Mouse (Mus musculus): ENCODE results near the gene Podn. TPM values are rescaled to one million over a fixed set of nuclear protein-coding genes. Genes with fewer than 3 reads are reported as not detected.

The Podn gene
- total and polyA plus RNA-seq, 3 experiments: 0.04 TPM; not detected in 2

DNA sequence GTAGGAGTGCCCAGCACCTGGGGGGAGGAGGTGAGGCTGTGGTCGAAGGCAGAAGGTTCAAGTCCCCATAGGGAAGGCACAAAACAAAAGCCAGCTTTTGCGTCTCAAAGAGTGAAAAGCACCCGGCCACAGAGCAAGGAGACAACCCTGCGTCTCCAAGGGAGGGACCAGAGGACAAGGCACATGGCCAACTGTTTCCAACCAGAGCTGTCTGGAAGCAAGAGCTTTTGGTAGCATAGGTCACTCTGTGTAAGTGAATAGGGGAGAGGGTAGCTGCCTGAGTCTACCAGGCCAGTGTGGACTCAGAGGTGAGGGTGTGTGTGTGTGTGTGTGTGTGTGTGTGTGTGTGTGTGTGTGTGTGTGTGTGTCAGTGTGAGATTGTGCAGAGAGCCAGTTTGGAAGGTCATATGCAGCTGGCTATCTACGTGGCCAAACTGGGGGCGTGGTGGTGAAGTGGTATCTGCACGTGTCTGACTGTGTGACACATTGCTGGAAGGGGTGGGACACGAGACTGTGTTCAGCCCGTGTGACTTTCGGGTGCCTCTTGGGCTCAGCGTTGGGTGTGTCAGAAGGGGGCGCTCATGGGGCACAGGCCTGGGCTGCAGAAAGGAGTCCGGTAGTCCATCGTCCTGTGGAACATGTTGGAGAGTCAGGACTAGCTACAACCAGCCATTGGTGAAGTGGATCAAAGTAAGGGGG, 81.0 kb downstream of the Podn start:
- peak; percentile 35 for DNase-seq (ENCODE audit: low read depth, low spot score)
- no peaks in the 10 kb centered on the region for H3K79me2 ChIP-seq (ENCODE audit: control insufficient read depth, insufficient read depth, low read length, poor library complexity)
- no peaks in the 10 kb centered on the region; a peak in 1 of 4 replicates for H3K27me3 ChIP-seq (ENCODE audit: control insufficient read depth in 1 of 2, insufficient read depth in 2 of 2, low read length in 2 of 2)
- H3K4me3 ChIP-seq (ENCODE audit: control insufficient read depth in 1 of 2, insufficient read depth in 1 of 2, low read depth in 2 of 2, low read length in 2 of 2): no peak overlapping the region
- H3K36me3 ChIP-seq (ENCODE audit: control insufficient read depth in 1 of 2, insufficient read depth in 2 of 2, low read length in 2 of 2): no peaks in the 10 kb centered on the region
- H3K27ac ChIP-seq (ENCODE audit: control insufficient read depth, low read depth, low read length): no peak overlapping the region
- no peak for TF ChIP-seq MAX (IDR thresholded peaks at IDR 0.05; ENCODE audit: low read length)
- TF ChIP-seq RAD21 (IDR thresholded peaks at IDR 0.05; ENCODE audit: low read depth, low read length): peak; percentile 37
- 0 out of 2 replicates have a peak, but pooled peaks have one; percentile 31 for TF ChIP-seq MXI1 (IDR thresholded peaks at IDR 0.05; ENCODE audit: low read depth, low read length)
- TF ChIP-seq ELF1 (IDR thresholded peaks at IDR 0.05; ENCODE audit: low read depth, low read length): no peak
- TF ChIP-seq ZNF384 (IDR thresholded peaks at IDR 0.05; ENCODE audit: low read depth, low read length): no peak
- TF ChIP-seq ZC3H11A (IDR thresholded peaks at IDR 0.05; ENCODE audit: low read depth, low read length): peak; percentile 36
- TF ChIP-seq CTCF (IDR thresholded peaks at IDR 0.05 in 2 of 3, conservative IDR thresholded peaks at IDR 0.05 in 1 of 3; ENCODE audit: control insufficient read depth in 1 of 3, insufficient read depth in 1 of 3, low read depth in 2 of 3, low read length in 3 of 3, poor library complexity in 1 of 3, severe bottlenecking in 1 of 3): peak; percentile 42 to 73 (median 58)
- peak; percentile 50 for TF ChIP-seq SMC3 (IDR thresholded peaks at IDR 0.05; ENCODE audit: low read depth, low read length)
- no peaks in the 10 kb centered on the region for H3K9me3 ChIP-seq (replicated peaks; ENCODE audit: insufficient read depth, low read length)
- no peak overlapping the region for H3K9ac ChIP-seq (ENCODE audit: control insufficient read depth, low read depth, low read length, poor library complexity, severe bottlenecking)
- H3K4me1 ChIP-seq (ENCODE audit: control insufficient read depth in 1 of 2, insufficient read depth in 2 of 2, low read length in 2 of 2): 0 out of 4 replicates have a peak, but pooled peaks cover 0 to 2% of the 10 kb centered on the region in 2 experiments

DNA sequence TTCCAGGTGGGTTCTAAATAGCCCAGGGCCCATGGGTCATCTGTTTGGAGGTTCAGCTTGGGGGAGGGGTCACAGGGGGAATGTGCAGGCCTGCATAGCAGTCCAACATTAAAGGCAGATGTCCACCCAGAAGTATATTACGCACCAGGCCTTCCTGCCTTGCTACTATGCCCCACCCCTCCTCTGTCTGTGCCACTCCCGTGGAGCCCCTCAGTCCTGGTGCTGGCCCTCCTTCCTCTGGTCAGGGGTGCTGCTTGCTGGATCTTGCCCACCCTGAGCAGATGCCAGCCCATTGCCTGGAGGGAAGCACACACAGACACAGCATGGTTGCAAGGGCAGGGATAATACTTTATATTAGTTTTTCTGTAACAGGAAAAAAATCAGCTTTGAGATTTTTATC, 81.8 kb downstream of the Podn start:
- Histone ChIP-seq H3K79me2 (ENCODE audit: control insufficient read depth, insufficient read depth, low read length, poor library complexity) (no peaks in the 10 kb centered on the region), H3K9me3 (replicated peaks; ENCODE audit: insufficient read depth, low read length) (no peaks in the 10 kb centered on the region), H3K4me3 (ENCODE audit: control insufficient read depth in 1 of 2, insufficient read depth in 1 of 2, low read depth in 2 of 2, low read length in 2 of 2) (no peak overlapping the region), H3K36me3 (ENCODE audit: control insufficient read depth in 1 of 2, insufficient read depth in 2 of 2, low read length in 2 of 2) (no peaks in the 10 kb centered on the region), H3K27me3 (ENCODE audit: control insufficient read depth in 1 of 2, insufficient read depth in 2 of 2, low read length in 2 of 2) (no peaks in the 10 kb centered on the region; a peak in 1 of 4 replicates), H3K4me1 (ENCODE audit: control insufficient read depth in 1 of 2, insufficient read depth in 2 of 2, low read length in 2 of 2) (0 out of 4 replicates have a peak, but pooled peaks cover 0 to 2% of the 10 kb centered on the region in 2 experiments), H3K27ac (ENCODE audit: control insufficient read depth, low read depth, low read length) (no peak overlapping the region), H3K9ac (ENCODE audit: control insufficient read depth, low read depth, low read length, poor library complexity, severe bottlenecking) (no peak overlapping the region)
- no peak for TF ChIP-seq TAL1 (IDR thresholded peaks at IDR 0.05; ENCODE audit: low read length)
- no peak for TF ChIP-seq CHD1 (IDR thresholded peaks at IDR 0.05; ENCODE audit: low read depth, low read length)
- no peak for TF ChIP-seq ELF1 (IDR thresholded peaks at IDR 0.05; ENCODE audit: low read depth, low read length)
- TF ChIP-seq RCOR1 (IDR thresholded peaks at IDR 0.05; ENCODE audit: low read depth, low read length): no peak
- TF ChIP-seq MAZ (IDR thresholded peaks at IDR 0.05; ENCODE audit: low read depth, low read length): no peak
- TF ChIP-seq USF1 (IDR thresholded peaks at IDR 0.05; ENCODE audit: low read depth, low read length): no peak
- TF ChIP-seq GATA1 (IDR thresholded peaks at IDR 0.05; ENCODE audit: low read depth, low read length): no peak
- no peak for TF ChIP-seq POLR2AphosphoS5 (IDR thresholded peaks at IDR 0.05; ENCODE audit: borderline replicate concordance, low read depth, low read length)
- no peak for TF ChIP-seq MXI1 (IDR thresholded peaks at IDR 0.05; ENCODE audit: low read depth, low read length)
- TF ChIP-seq MAX (IDR thresholded peaks at IDR 0.05; ENCODE audit: low read length): no peak
- no peak for DNase-seq (ENCODE audit: low read depth, low spot score)

Data from MEL (cell line).